Mouse (Mus musculus) thymus, adult 2 months (tissue): ENCODE measurements around the gene Abcd1. TPM values are rescaled to one million over a fixed set of nuclear protein-coding genes. Genes with fewer than 3 reads are reported as not detected.

Experiments used
- DNase-seq: peaks from one replicate; pipeline ENCODE4 v3.0.0; 2021
- H3K27ac ChIP-seq: fragments of 200-500 bp; 2 replicates; pipeline ENCODE4 v1.5.1; 2012; ENCODE audit warnings: low read length, control low read depth; ENCODE audit not compliant: control insufficient read depth, insufficient read depth
- H3K27me3 ChIP-seq: fragments of 200-500 bp; 2 replicates; pipeline ENCODE4 v1.6.1; 2012; ENCODE audit warnings: mild to moderate bottlenecking, low read length, moderate library complexity, mixed read lengths; ENCODE audit not compliant: control insufficient read depth, insufficient read depth
- H3K36me3 ChIP-seq: fragments of 200-500 bp; 2 replicates; pipeline ENCODE4 v1.6.1; 2012; ENCODE audit warnings: mild to moderate bottlenecking, low read length, moderate library complexity; ENCODE audit not compliant: control insufficient read depth, insufficient read depth
- H3K4me1 ChIP-seq: fragments of 200-500 bp; replicated peaks from 2 replicates; pipeline ENCODE4 v1.6.1; 2012; ENCODE audit warnings: low read length; ENCODE audit not compliant: control insufficient read depth, insufficient read depth
- H3K4me3 ChIP-seq: fragments of 200-500 bp; 2 replicates; pipeline ENCODE4 v1.5.1; 2012; ENCODE audit warnings: mild to moderate bottlenecking, low read length, control low read depth, moderate library complexity; ENCODE audit not compliant: control insufficient read depth, insufficient read depth
- CTCF ChIP-seq: fragments of 200-500 bp; IDR thresholded peaks from 2 replicates; pipeline ENCODE4 v1.5.1; 2012; ENCODE audit warnings: mild to moderate bottlenecking, control low read depth, low read length, moderate library complexity, borderline replicate concordance; ENCODE audit not compliant: control insufficient read depth, poor library complexity, insufficient read depth; ENCODE audit errors: extremely low read depth
- POLR2A ChIP-seq: fragments of 200-500 bp; IDR thresholded peaks from 2 replicates; pipeline ENCODE4 v1.6.1; 2012; ENCODE audit warnings: mild to moderate bottlenecking, low read length, control low read depth, moderate library complexity; ENCODE audit not compliant: control insufficient read depth, poor library complexity, insufficient read depth; ENCODE audit errors: extremely low read depth
- WGBS: fragments of 180-500 bp; shearing (Covaris S2); methylation state at CpG from one replicate; pipeline ENCODE4 v1.1.7; 2018; 5-methylcytosine and 5-hydroxymethylcytosine counted together
- polyA plus RNA-seq: library from polyadenylated mRNA; depleted of rRNA; stranded (reverse); fragments of >200 nt; gene quantifications from 2 replicates; pipeline ENCODE4 v1.2.3, GENCODE M21; 2012

Gene Abcd1
- polyA plus RNA-seq, 1 experiment, result 73.8 TPM

DNA sequence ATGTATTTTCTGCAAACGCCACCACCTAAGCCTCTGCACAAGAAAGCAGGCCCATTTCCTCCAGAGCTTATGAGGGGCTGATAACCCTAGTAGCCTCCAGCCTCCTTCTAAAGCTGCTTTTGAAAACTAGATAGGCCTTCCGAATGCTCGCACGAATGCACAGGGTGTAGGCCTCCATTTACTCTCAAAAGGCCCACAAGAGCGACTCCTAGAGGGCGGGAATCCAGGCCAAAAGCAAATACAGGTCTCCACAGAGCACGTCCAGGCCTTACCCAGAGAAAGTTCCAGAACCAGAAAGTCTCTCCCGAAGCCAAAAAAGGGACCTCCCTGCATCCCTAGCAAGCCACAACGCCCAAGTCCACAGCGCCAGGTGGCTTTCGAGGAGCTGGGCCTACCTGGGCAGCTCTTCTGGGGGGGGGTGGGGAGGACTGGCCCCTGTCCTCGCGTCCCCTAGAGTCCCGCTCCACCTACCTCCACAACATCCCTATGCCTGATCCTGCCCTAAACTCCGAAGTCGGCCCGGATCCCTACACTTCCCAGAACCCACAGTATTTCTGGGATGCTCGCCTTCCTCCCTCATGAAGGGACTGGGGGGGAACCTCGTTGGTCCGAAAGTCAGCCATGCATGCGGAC lies 805 bp upstream of the Abcd1 start:
- 3% methylated on average over 21 of the region's 21 CpGs for WGBS
- Histone ChIP-seq H3K4me1 (peaks cover 14% of the 10 kb centered on the region), H3K4me3 (peak overlapping the region; percentile 78), H3K27me3 (no peaks in the 10 kb centered on the region), H3K36me3 (no peaks in the 10 kb centered on the region), H3K27ac (peak overlapping the region; percentile 67)
- TF ChIP-seq POLR2A (no peak), CTCF (no peak)
- peak; percentile 46 for DNase-seq

DNA sequence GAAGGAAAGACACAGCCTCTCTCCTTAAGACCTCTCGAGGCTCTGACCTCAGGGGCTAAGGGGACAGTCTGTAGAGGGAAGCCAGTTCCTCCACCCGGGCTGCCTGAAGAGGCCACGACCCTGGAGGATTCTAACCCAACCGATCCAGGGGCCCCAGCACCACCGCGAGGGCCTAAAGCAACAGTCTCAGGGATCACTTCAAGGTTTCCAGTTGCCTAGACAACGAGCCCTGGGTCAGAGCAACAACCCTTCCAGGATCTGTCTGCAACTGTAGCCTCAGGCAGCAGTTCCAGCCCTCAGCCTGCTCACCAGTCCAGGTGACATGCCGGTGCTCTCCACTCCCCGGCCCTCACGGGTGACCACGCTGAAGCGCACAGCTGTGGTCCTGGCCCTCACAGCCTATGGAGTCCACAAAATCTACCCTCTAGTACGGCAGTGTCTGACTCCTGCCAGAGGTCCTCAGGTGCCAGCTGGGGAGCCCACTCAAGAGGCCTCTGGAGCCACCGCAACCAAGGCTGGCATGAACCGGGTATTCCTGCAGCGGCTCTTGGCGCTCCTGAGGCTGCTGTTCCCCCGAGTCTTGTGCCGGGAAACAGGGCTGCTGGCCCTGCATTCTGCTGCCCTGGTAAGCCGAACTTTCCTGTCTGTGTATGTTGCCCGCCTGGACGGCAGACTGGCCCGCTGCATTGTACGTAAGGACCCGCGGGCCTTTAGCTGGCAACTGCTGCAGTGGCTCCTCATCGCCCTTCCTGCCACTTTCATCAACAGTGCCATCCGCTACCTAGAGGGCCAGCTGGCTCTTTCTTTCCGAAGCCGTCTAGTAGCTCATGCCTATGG lies 530 bp downstream of the Abcd1 start:
- no peak for TF ChIP-seq POLR2A
- no peak for TF ChIP-seq CTCF
- peak overlapping the region; percentile 94 for H3K27ac ChIP-seq
- H3K4me3 ChIP-seq, result peak overlapping the region; percentile 82
- H3K27me3 ChIP-seq, result no peaks in the 10 kb centered on the region
- H3K4me1 ChIP-seq, result peaks cover 14% of the 10 kb centered on the region
- DNase-seq, result peak; percentile 26
- H3K36me3 ChIP-seq, result peaks cover 6% of the 10 kb centered on the region; the same call in 1 of the 2 replicates
- 0% methylated on average over 30 of the region's 30 CpGs for whole genome bisulfite sequencing

DNA sequence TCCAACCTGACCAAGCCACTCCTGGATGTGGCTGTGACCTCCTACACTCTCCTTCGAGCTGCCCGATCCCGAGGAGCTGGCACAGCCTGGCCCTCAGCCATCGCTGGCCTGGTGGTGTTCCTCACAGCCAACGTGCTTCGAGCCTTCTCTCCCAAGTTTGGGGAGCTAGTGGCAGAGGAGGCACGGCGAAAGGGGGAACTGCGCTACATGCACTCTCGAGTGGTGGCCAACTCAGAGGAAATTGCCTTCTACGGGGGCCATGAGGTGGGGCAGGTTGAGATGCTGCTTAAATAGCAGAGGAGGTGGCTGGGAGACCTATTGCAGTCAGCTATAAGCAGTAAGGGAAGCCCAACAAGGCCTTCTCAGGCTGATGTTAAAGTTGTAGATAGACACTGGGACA lies 1.3 kb downstream of the Abcd1 start:
- peak overlapping the region; percentile 94 for H3K27ac ChIP-seq
- DNase-seq, result peak; percentile 40
- no peaks in the 10 kb centered on the region for H3K27me3 ChIP-seq
- 11% methylated on average over 11 of the region's 11 CpGs for WGBS
- H3K36me3 ChIP-seq, result peaks cover 6% of the 10 kb centered on the region; the same call in 1 of the 2 replicates
- H3K4me3 ChIP-seq, result peak overlapping the region; percentile 82
- TF ChIP-seq CTCF (no peak), POLR2A (no peak)
- peaks cover 14% of the 10 kb centered on the region for H3K4me1 ChIP-seq

DNA sequence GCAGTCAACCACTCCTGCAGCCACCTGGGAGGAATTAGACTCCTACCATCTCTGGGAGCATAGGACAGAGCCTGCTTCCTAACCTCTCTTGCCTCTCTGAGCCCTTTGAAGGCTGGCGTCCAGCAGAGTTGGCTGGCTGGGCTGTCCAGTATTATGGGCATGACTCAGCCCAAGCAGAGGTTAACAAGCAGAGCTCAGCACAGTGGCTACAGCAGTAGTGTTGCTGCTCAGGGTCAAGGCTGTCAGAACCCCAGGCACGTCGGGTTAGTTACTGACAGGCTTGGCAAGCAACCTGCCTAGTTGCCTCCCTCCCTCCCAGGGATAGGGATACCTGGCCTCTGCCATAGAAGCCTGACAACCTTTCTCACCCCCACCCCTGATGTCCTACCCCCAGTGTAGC lies 1.9 kb downstream of the Abcd1 start:
- no peak for TF ChIP-seq POLR2A
- TF ChIP-seq CTCF, result no peak
- Histone ChIP-seq H3K27me3 (no peaks in the 10 kb centered on the region), H3K4me1 (peaks cover 14% of the 10 kb centered on the region), H3K27ac (peak overlapping the region; percentile 94), H3K4me3 (peak overlapping the region; percentile 82), H3K36me3 (peaks cover 6% of the 10 kb centered on the region; the same call in 1 of the 2 replicates)
- peak; percentile 3 for DNase-seq
- WGBS, result 12% methylated on average over 3 of the region's 3 CpGs

DNA sequence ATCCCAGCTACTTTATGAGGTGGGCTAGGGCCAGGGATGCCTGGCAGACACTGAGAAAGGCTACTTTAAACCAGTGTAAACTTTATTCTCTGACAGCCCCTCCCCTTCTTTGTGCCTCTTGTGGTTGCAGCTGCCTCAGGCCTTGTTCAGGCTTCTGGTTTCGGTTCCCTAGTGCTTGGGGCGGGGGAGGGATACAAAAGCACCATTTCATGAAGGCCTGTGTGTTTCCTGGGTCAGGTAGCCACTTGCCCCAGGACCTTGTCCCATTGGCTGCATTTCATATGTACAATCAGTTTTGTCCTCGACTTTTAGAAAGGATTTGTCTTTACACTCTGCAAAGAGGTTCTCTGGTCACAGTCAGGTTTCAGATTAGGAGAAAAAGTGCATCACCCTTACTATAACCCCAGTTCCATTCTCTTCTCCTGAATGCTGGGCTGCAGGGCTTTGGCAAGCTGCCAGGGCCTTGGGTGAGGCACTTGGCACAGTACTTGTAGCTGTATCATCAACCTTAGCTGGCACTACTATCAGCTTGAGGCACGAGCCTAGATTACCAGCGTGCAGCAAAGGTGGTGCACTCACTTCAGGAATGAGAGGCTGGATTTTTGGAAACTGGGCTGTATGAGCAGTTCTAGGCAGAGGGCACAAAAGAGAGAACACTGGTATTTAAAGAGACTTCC lies 2.4 kb downstream of the Abcd1 start:
- H3K36me3 ChIP-seq, result peaks cover 6% of the 10 kb centered on the region; the same call in 1 of the 2 replicates
- H3K27ac ChIP-seq, result peak overlapping the region; percentile 94
- H3K27me3 ChIP-seq, result no peaks in the 10 kb centered on the region
- H3K4me1 ChIP-seq, result peaks cover 14% of the 10 kb centered on the region
- peak; percentile 24 for DNase-seq
- peak overlapping the region; percentile 82 for H3K4me3 ChIP-seq
- 6% methylated on average over 5 of the region's 5 CpGs for WGBS
- TF ChIP-seq POLR2A (no peak), CTCF (no peak)

DNA sequence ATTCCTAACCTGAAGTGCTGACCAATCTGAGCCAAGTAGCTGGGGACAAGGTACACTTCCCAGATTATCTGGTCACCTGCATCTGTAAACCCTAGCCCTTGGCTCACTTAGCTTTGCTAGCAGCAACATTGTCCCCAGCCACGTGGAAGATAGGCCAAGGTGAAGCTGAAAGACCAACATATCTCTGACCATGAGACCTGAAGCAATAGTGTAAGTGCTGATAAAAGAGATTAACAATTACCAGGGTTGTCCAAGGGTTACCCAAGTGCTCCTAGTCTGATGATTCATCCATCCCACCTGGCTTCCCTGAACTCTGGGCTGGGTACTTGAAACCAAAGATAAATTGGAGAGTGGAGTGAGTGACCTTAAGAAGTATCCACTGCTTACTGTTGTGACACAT lies 14.5 kb downstream of the Abcd1 start:
- no peaks in the 10 kb centered on the region for H3K27me3 ChIP-seq
- no peak for DNase-seq
- 95% methylated on average over 1 of the region's 1 CpGs for WGBS
- H3K4me1 ChIP-seq, result no peaks in the 10 kb centered on the region
- no peak for TF ChIP-seq CTCF
- no peak for TF ChIP-seq POLR2A
- no peak overlapping the region for H3K27ac ChIP-seq
- peaks cover 29% of the 10 kb centered on the region for H3K36me3 ChIP-seq
- no peak overlapping the region for H3K4me3 ChIP-seq
